Mouse (Mus musculus): ENCODE measurements around the gene Olfr693. TPM values are rescaled to one million over a fixed set of nuclear protein-coding genes. Genes with fewer than 3 reads are reported as not detected.

The Olfr693 gene
- polyA plus RNA-seq, 1 experiment from 2014 or later, result not detected

- no peaks in the 10 kb centered on the region for H3K9me3 ChIP-seq (ENCODE audit: control insufficient read depth, low read length)
- H3K9ac ChIP-seq (ENCODE audit: low read depth, low read length), result no peak overlapping the region
- no peaks in the 10 kb centered on the region for H3K27me3 ChIP-seq (ENCODE audit: control insufficient read depth, insufficient read depth, low read length)
- no peak overlapping the region for H3K4me3 ChIP-seq (ENCODE audit: low read length)
- no peak overlapping the region for H3K4me2 ChIP-seq (replicated peaks; ENCODE audit: low read depth, low read length)
- ATAC-seq (ENCODE audit: low FRiP score, low TSS enrichment), result no peak
- H3K36me3 ChIP-seq (ENCODE audit: control insufficient read depth, insufficient read depth, low read length), result no peaks in the 10 kb centered on the region
- H3K4me1 ChIP-seq (ENCODE audit: control insufficient read depth, insufficient read depth, low read length), result no peaks in the 10 kb centered on the region
- H3K27ac ChIP-seq (ENCODE audit: low read depth, low read length), result no peak overlapping the region
Observed at GRCm38 (mm10) chr7:106651555-106652343, 28.6 kb downstream of the Olfr693 start.

- Histone ChIP-seq H3K27ac (ENCODE audit: low read depth, low read length) (no peak overlapping the region), H3K27me3 (ENCODE audit: control insufficient read depth, insufficient read depth, low read length) (no peaks in the 10 kb centered on the region), H3K4me1 (ENCODE audit: control insufficient read depth, insufficient read depth, low read length) (no peaks in the 10 kb centered on the region), H3K36me3 (ENCODE audit: control insufficient read depth, insufficient read depth, low read length) (no peaks in the 10 kb centered on the region), H3K4me2 (replicated peaks; ENCODE audit: low read depth, low read length) (no peak overlapping the region), H3K9me3 (ENCODE audit: control insufficient read depth, low read length) (no peaks in the 10 kb centered on the region), H3K4me3 (ENCODE audit: low read length) (no peak overlapping the region), H3K9ac (ENCODE audit: low read depth, low read length) (no peak overlapping the region)
- no peak for ATAC-seq (ENCODE audit: low FRiP score, low TSS enrichment)
- 63% methylated on average over 1 of the region's 1 CpGs for WGBS
Observed at GRCm38 (mm10) chr7:106649774-106650173, 30.6 kb downstream of the Olfr693 start.

- ATAC-seq (ENCODE audit: low FRiP score, low TSS enrichment), result no peak
- Histone ChIP-seq H3K27me3 (ENCODE audit: control insufficient read depth, insufficient read depth, low read length) (no peaks in the 10 kb centered on the region), H3K4me3 (ENCODE audit: low read length) (no peak overlapping the region), H3K4me2 (replicated peaks; ENCODE audit: low read depth, low read length) (no peak overlapping the region), H3K27ac (ENCODE audit: low read depth, low read length) (no peak overlapping the region), H3K4me1 (ENCODE audit: control insufficient read depth, insufficient read depth, low read length) (no peaks in the 10 kb centered on the region), H3K9me3 (ENCODE audit: control insufficient read depth, low read length) (no peaks in the 10 kb centered on the region), H3K9ac (ENCODE audit: low read depth, low read length) (no peak overlapping the region), H3K36me3 (ENCODE audit: control insufficient read depth, insufficient read depth, low read length) (no peaks in the 10 kb centered on the region)
- 85% methylated on average over 1 of the region's 1 CpGs for WGBS
Observed at GRCm38 (mm10) chr7:106645261-106645660, 35.1 kb downstream of the Olfr693 start.

GRCm38 (mm10) chr7:106644222-106644870, 36.0 kb downstream of the Olfr693 start:
- no peaks in the 10 kb centered on the region for H3K4me1 ChIP-seq (ENCODE audit: control insufficient read depth, insufficient read depth, low read length)
- ATAC-seq (ENCODE audit: low FRiP score, low TSS enrichment), result no peak
- no peak overlapping the region for H3K4me2 ChIP-seq (replicated peaks; ENCODE audit: low read depth, low read length)
- H3K27me3 ChIP-seq (ENCODE audit: control insufficient read depth, insufficient read depth, low read length), result no peaks in the 10 kb centered on the region
- no peak overlapping the region for H3K27ac ChIP-seq (ENCODE audit: low read depth, low read length)
- H3K36me3 ChIP-seq (ENCODE audit: control insufficient read depth, insufficient read depth, low read length), result no peaks in the 10 kb centered on the region
- H3K9ac ChIP-seq (ENCODE audit: low read depth, low read length), result no peak overlapping the region
- WGBS, result 81% methylated on average over 3 of the region's 3 CpGs
- no peak overlapping the region for H3K4me3 ChIP-seq (ENCODE audit: low read length)
- no peaks in the 10 kb centered on the region for H3K9me3 ChIP-seq (ENCODE audit: control insufficient read depth, low read length)

- no peak overlapping the region for H3K27ac ChIP-seq (ENCODE audit: low read depth, low read length)
- H3K9ac ChIP-seq (ENCODE audit: low read depth, low read length), result no peak overlapping the region
- WGBS, result 74% methylated on average over 1 of the region's 1 CpGs
- no peak overlapping the region for H3K4me2 ChIP-seq (replicated peaks; ENCODE audit: low read depth, low read length)
- H3K36me3 ChIP-seq (ENCODE audit: control insufficient read depth, insufficient read depth, low read length), result no peaks in the 10 kb centered on the region
- no peak overlapping the region for H3K4me3 ChIP-seq (ENCODE audit: low read length)
- H3K4me1 ChIP-seq (ENCODE audit: control insufficient read depth, insufficient read depth, low read length), result no peaks in the 10 kb centered on the region
- ATAC-seq (ENCODE audit: low FRiP score, low TSS enrichment), result no peak
- H3K27me3 ChIP-seq (ENCODE audit: control insufficient read depth, insufficient read depth, low read length), result no peaks in the 10 kb centered on the region
- H3K9me3 ChIP-seq (ENCODE audit: control insufficient read depth, low read length), result no peaks in the 10 kb centered on the region
Observed at GRCm38 (mm10) chr7:106640839-106641238, 39.5 kb downstream of the Olfr693 start.

- WGBS, result 91% methylated on average over 4 of the region's 4 CpGs
- Histone ChIP-seq H3K9ac (ENCODE audit: low read depth, low read length) (no peak overlapping the region), H3K4me1 (ENCODE audit: control insufficient read depth, insufficient read depth, low read length) (no peaks in the 10 kb centered on the region), H3K9me3 (ENCODE audit: control insufficient read depth, low read length) (no peaks in the 10 kb centered on the region), H3K4me3 (ENCODE audit: low read length) (no peak overlapping the region), H3K36me3 (ENCODE audit: control insufficient read depth, insufficient read depth, low read length) (no peaks in the 10 kb centered on the region), H3K27ac (ENCODE audit: low read depth, low read length) (no peak overlapping the region), H3K27me3 (ENCODE audit: control insufficient read depth, insufficient read depth, low read length) (no peaks in the 10 kb centered on the region), H3K4me2 (replicated peaks; ENCODE audit: low read depth, low read length) (no peak overlapping the region)
- ATAC-seq (ENCODE audit: low FRiP score, low TSS enrichment), result no peak
Observed at GRCm38 (mm10) chr7:106635560-106635959, 44.8 kb downstream of the Olfr693 start.

Other genes starting within 250 kb of the Olfr693 start
- not detected in 2 replicates for gene Olfr694, start 11.2 kb upstream of the Olfr693 start, polyA plus RNA-seq (2014; fragmentation: Nextera tagmentation; extraction: Ambion mirVana)
- not detected in 2 replicates for gene Olfr695, start 35.8 kb upstream of the Olfr693 start, polyA plus RNA-seq (2014; fragmentation: Nextera tagmentation; extraction: Ambion mirVana)
- not detected in 2 replicates for gene Olfr697, start 61.9 kb upstream of the Olfr693 start, polyA plus RNA-seq (2014; fragmentation: Nextera tagmentation; extraction: Ambion mirVana)
- not detected in 2 replicates for gene Olfr698, start 74.8 kb upstream of the Olfr693 start, polyA plus RNA-seq (2014; fragmentation: Nextera tagmentation; extraction: Ambion mirVana)
- not detected in 2 replicates for gene Olfr699, start 112.6 kb upstream of the Olfr693 start, polyA plus RNA-seq (2014; fragmentation: Nextera tagmentation; extraction: Ambion mirVana)
- not detected in 2 replicates for gene Olfr700, start 128.2 kb upstream of the Olfr693 start, polyA plus RNA-seq (2014; fragmentation: Nextera tagmentation; extraction: Ambion mirVana)
- gene Olfr701, start 133.5 kb upstream of the Olfr693 start, polyA plus RNA-seq (2014; fragmentation: Nextera tagmentation; extraction: Ambion mirVana), result not detected in 2 replicates
- gene Olfr702, start 153.3 kb upstream of the Olfr693 start, polyA plus RNA-seq (2014; fragmentation: Nextera tagmentation; extraction: Ambion mirVana), result not detected in 2 replicates
- gene Olfr703, start 162.8 kb upstream of the Olfr693 start, polyA plus RNA-seq (2014; fragmentation: Nextera tagmentation; extraction: Ambion mirVana), result not detected in 2 replicates
- gene Olfr704, start 182.6 kb upstream of the Olfr693 start, polyA plus RNA-seq (2014; fragmentation: Nextera tagmentation; extraction: Ambion mirVana), result not detected in 2 replicates
- gene Olfr705, start 196.3 kb upstream of the Olfr693 start, polyA plus RNA-seq (2014; fragmentation: Nextera tagmentation; extraction: Ambion mirVana), result not detected in 2 replicates
- gene Olfr706, start 207.6 kb upstream of the Olfr693 start, polyA plus RNA-seq (2014; fragmentation: Nextera tagmentation; extraction: Ambion mirVana), result not detected in 2 replicates
- gene Olfr707, start 220.7 kb upstream of the Olfr693 start, polyA plus RNA-seq (2014; fragmentation: Nextera tagmentation; extraction: Ambion mirVana), result not detected in 2 replicates
- not detected in 2 replicates for gene Olfr1532-ps1, start 227.4 kb upstream of the Olfr693 start, polyA plus RNA-seq (2014; fragmentation: Nextera tagmentation; extraction: Ambion mirVana)